Mouse (Mus musculus): ENCODE measurements around the gene Vti1a. TPM values are rescaled to one million over a fixed set of nuclear protein-coding genes. Genes with fewer than 3 reads are reported as not detected.

The Vti1a gene
- polyA plus RNA-seq, 1 experiment from 2014 or later = 28.7 TPM

GRCm38 (mm10) chr19:55570520-55571296 lies 254.6 kb downstream of the Vti1a start:
- Histone ChIP-seq H3K9ac (no peak overlapping the region), H3K9me3 (no peaks in the 10 kb centered on the region), H3K4me3 (no peak overlapping the region), H3K4me1 (peaks cover 37% of the 10 kb centered on the region), H3K4me2 (replicated peaks) (no peak overlapping the region), H3K27ac (no peak overlapping the region), H3K36me3 (no peaks in the 10 kb centered on the region), H3K27me3 (no peaks in the 10 kb centered on the region)
- WGBS = 88% methylated on average over 9 of the region's 9 CpGs
- no peak for ATAC-seq (ENCODE audit: low FRiP score, low read depth)

GRCm38 (mm10) chr19:55571486-55571885 lies 255.4 kb downstream of the Vti1a start:
- H3K36me3 ChIP-seq = no peaks in the 10 kb centered on the region
- H3K27me3 ChIP-seq = no peaks in the 10 kb centered on the region
- peak overlapping the region; percentile 61; the same call in 1 of the 2 replicates for H3K27ac ChIP-seq
- no peak overlapping the region for H3K9ac ChIP-seq
- WGBS = 87% methylated on average over 8 of the region's 8 CpGs
- H3K9me3 ChIP-seq = no peaks in the 10 kb centered on the region
- H3K4me3 ChIP-seq = no peak overlapping the region
- ATAC-seq (ENCODE audit: low FRiP score, low read depth) = no peak
- peaks cover 35% of the 10 kb centered on the region for H3K4me1 ChIP-seq
- no peak overlapping the region for H3K4me2 ChIP-seq (replicated peaks)

DNA sequence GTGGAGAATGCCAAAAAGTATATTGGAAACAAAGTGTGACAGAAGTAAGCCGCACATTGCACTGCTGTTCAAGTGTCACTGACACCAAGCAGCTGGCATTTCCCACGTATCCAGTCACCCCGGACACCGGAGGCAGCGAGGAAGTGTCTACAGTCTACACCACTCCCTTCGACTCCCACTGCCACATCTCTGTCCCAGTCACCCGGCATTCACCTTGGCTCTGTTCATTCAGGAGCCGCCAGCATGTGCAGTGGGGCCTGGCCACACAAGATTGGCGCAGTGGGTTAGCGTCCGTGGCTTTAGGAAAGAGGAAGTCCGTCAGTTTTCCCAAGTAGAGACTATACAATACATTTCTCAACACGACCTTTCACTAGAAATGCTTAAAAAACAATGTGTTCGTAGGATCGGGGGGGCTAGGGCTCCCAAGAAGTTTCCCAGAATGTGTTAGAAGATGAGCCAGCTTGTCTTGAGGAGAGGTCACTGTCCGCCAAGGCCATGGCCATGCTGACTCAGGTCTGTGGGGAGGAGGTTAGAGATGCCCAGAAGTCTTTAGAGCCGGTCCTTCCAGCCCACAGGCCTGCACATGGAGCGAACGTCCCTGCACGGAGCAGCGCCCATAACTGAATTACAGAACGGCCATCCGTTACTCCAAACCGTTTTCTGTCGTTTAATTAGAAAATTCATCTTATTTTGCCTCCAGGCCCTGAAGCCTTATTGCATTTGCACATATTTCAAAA lies 261.4 kb downstream of the Vti1a start:
- 71% methylated on average over 25 of the region's 25 CpGs for WGBS
- Histone ChIP-seq H3K4me2 (replicated peaks) (no peak overlapping the region), H3K27ac (peak overlapping the region; percentile 55; the same call in 1 of the 2 replicates), H3K4me3 (no peak overlapping the region), H3K27me3 (peaks cover 3% of the 10 kb centered on the region; the same call in 1 of the 2 replicates), H3K9me3 (no peaks in the 10 kb centered on the region), H3K36me3 (no peaks in the 10 kb centered on the region), H3K9ac (no peak overlapping the region), H3K4me1 (peaks cover 52% of the 10 kb centered on the region)
- no peak for ATAC-seq (ENCODE audit: low FRiP score, low read depth)

DNA sequence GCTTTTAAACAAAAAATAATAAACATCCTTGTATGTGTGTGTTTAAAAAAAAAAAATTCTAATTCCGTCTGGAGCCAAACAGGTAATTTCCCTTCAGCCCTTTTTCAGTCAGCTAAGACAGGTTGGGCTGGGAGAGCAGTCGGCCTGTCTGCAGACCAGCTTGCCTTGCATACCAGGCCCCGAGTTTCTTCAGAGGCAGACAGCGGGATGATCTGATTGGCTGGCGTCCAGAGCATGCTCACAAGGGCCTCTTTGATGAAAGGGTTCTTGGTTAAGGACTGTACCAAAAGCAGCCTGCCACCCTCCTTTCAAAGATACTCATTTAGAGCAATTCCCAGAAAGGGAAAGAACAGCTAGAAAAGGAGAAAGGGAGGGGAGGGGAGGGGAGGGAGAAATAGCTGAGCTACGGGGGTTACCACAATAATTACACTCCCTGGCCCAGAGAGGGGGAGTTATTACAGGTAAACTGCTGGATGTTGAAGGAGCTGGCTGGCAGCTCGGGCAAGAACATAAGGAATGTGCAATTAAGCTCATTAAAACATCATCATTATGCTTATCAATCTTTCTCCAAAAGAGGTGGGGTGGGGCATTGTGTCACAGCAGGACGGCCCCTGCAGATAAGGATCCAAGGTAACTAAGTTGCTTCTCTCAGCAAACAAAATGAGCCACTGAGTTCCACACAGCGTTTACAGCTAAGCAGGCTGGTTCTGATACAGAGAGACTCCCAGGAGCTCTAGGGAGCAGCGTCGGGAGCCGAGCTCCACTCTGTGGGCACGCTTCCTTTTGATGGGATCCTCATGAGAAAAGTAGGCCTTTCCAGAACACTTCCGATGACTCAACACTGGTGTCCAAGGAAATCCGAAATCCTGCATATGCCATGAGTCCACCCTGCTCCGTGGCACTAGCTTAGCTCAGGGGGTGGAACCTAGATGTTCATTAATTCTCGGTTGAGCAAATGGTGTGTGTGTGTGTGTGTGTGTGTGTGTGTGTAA lies 262.3 kb downstream of the Vti1a start:
- peaks cover 3% of the 10 kb centered on the region; the same call in 1 of the 2 replicates for H3K27me3 ChIP-seq
- H3K9me3 ChIP-seq = no peaks in the 10 kb centered on the region
- H3K4me1 ChIP-seq = peaks cover 46% of the 10 kb centered on the region
- H3K9ac ChIP-seq = no peak overlapping the region
- ATAC-seq (ENCODE audit: low FRiP score, low read depth) = peak; percentile 49; the same call in 1 of the 2 replicates
- WGBS = 43% methylated on average over 17 of the region's 17 CpGs
- H3K27ac ChIP-seq = no peak overlapping the region
- no peak overlapping the region for H3K4me2 ChIP-seq (replicated peaks)
- no peak overlapping the region for H3K4me3 ChIP-seq
- no peaks in the 10 kb centered on the region for H3K36me3 ChIP-seq

- Histone ChIP-seq H3K9ac (no peak overlapping the region), H3K4me1 (peaks cover 46% of the 10 kb centered on the region), H3K27me3 (peaks cover 3% of the 10 kb centered on the region; the same call in 1 of the 2 replicates), H3K4me3 (no peak overlapping the region), H3K4me2 (replicated peaks) (no peak overlapping the region), H3K9me3 (no peaks in the 10 kb centered on the region), H3K36me3 (no peaks in the 10 kb centered on the region), H3K27ac (no peak overlapping the region)
- ATAC-seq (ENCODE audit: low FRiP score, low read depth) = no peak
- WGBS = 93% methylated on average over 4 of the region's 4 CpGs
These were observed 263.2 kb downstream of the Vti1a start for GRCm38 (mm10) chr19:55579310-55579709.

- peaks cover 6% of the 10 kb centered on the region for H3K27me3 ChIP-seq
- H3K4me3 ChIP-seq = no peak overlapping the region
- 90% methylated on average over 8 of the region's 8 CpGs for WGBS
- H3K9me3 ChIP-seq = no peaks in the 10 kb centered on the region
- ATAC-seq (ENCODE audit: low FRiP score, low read depth) = no peak
- no peak overlapping the region for H3K9ac ChIP-seq
- H3K4me1 ChIP-seq = peaks cover 49% of the 10 kb centered on the region
- H3K27ac ChIP-seq = no peak overlapping the region
- no peaks in the 10 kb centered on the region for H3K36me3 ChIP-seq
- no peak overlapping the region for H3K4me2 ChIP-seq (replicated peaks)
These were observed 264.1 kb downstream of the Vti1a start for GRCm38 (mm10) chr19:55580152-55580551.

GRCm38 (mm10) chr19:55580667-55581066 lies 264.6 kb downstream of the Vti1a start:
- Histone ChIP-seq H3K4me3 (no peak overlapping the region), H3K27me3 (peaks cover 11% of the 10 kb centered on the region), H3K36me3 (no peaks in the 10 kb centered on the region), H3K27ac (no peak overlapping the region), H3K4me2 (replicated peaks) (no peak overlapping the region), H3K9ac (no peak overlapping the region), H3K9me3 (no peaks in the 10 kb centered on the region), H3K4me1 (peaks cover 54% of the 10 kb centered on the region)
- ATAC-seq (ENCODE audit: low FRiP score, low read depth) = no peak
- WGBS = 78% methylated on average over 6 of the region's 6 CpGs

DNA sequence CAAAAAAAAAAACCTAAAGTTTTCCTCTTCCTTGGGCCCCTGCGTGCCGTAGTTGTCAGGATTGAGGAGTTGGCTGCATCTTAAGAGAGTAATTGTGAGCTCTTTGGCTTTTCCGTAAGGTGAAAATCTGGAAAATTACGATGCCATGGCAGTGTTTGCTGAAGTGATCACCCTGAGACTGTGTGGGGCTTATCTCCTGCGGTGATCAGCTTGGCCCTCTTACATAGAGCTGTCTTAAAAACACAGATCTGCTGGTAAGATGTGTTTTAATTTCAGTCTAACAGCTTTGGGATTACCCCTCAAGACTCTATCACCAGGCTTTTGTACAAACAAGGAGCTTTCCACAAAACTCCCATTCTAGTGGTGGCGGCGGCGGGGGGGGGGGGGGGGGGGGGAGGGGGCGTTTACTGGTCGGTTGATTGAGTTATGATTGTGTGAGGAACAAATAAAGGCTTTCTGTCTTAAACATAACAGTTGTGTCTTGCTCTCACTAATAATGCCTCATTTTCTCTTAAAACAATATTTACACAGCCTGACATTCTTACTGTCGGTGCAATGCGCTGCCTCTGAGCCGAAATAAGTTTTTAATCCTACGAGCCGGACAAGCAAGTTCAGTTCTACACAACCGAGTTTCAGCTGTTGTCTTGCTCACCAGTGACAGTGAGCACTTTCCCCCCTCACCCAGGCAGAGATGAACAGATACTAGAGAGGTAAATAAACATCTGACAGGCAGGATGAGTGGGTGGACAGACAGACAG lies 267.0 kb downstream of the Vti1a start:
- Histone ChIP-seq H3K4me3 (no peak overlapping the region), H3K4me1 (peaks cover 50% of the 10 kb centered on the region), H3K9ac (no peak overlapping the region), H3K27me3 (peaks cover 11% of the 10 kb centered on the region), H3K9me3 (no peaks in the 10 kb centered on the region), H3K36me3 (no peaks in the 10 kb centered on the region), H3K27ac (no peak overlapping the region), H3K4me2 (replicated peaks) (no peak overlapping the region)
- ATAC-seq (ENCODE audit: low FRiP score, low read depth) = no peak
- WGBS = 50% methylated on average over 14 of the region's 16 CpGs

- 55% methylated on average over 18 of the region's 18 CpGs for WGBS
- H3K9ac ChIP-seq = no peak overlapping the region
- no peak overlapping the region for H3K27ac ChIP-seq
- H3K4me2 ChIP-seq (replicated peaks) = no peak overlapping the region
- peaks cover 8% of the 10 kb centered on the region; the same call in 1 of the 2 replicates for H3K27me3 ChIP-seq
- peaks cover 58% of the 10 kb centered on the region for H3K4me1 ChIP-seq
- ATAC-seq (ENCODE audit: low FRiP score, low read depth) = no peak
- H3K4me3 ChIP-seq = no peak overlapping the region
- 0 out of 2 replicates have a peak, but pooled peaks cover 3% of the 10 kb centered on the region for H3K36me3 ChIP-seq
- no peaks in the 10 kb centered on the region for H3K9me3 ChIP-seq
These were observed 269.5 kb downstream of the Vti1a start for GRCm38 (mm10) chr19:55585270-55586224.

GRCm38 (mm10) chr19:55587638-55588421 lies 271.7 kb downstream of the Vti1a start:
- Histone ChIP-seq H3K4me1 (peaks cover 55% of the 10 kb centered on the region), H3K9me3 (no peaks in the 10 kb centered on the region), H3K27me3 (peaks cover 8% of the 10 kb centered on the region; the same call in 1 of the 2 replicates), H3K36me3 (0 out of 2 replicates have a peak, but pooled peaks cover 3% of the 10 kb centered on the region), H3K9ac (no peak overlapping the region), H3K4me2 (replicated peaks) (no peak overlapping the region), H3K4me3 (no peak overlapping the region), H3K27ac (peak overlapping the region; percentile 39; the same call in 1 of the 2 replicates)
- 44% methylated on average over 14 of the region's 14 CpGs for WGBS
- ATAC-seq (ENCODE audit: low FRiP score, low read depth) = no peak

Data from limb, embryonic 13.5 days (tissue).